Mouse (Mus musculus) monocyte, adult 5-6 weeks (primary cell): ENCODE measurements around the gene Prok2. TPM values are rescaled to one million over a fixed set of nuclear protein-coding genes. Genes with fewer than 3 reads are reported as not detected.

ENCODE experiments used
- ATAC-seq: fragments of 153-309, 156-312 bp; replicated peaks from 2 replicates; pipeline ENCODE4 v1.8.0; 2017; ENCODE audit warnings: mild to moderate bottlenecking; ENCODE audit not compliant: low TSS enrichment, insufficient number of reproducible peaks, severe bottlenecking, poor library complexity, low FRiP score
- total RNA-seq: library from RNA; stranded (forward); fragments of 200-1000, 200-491, 200-594 nt; gene quantifications from 3 replicates; pipeline ENCODE4 v1.2.3, GENCODE M21; 2017

Gene Prok2
- total RNA-seq, result not detected in 3 replicates

DNA sequence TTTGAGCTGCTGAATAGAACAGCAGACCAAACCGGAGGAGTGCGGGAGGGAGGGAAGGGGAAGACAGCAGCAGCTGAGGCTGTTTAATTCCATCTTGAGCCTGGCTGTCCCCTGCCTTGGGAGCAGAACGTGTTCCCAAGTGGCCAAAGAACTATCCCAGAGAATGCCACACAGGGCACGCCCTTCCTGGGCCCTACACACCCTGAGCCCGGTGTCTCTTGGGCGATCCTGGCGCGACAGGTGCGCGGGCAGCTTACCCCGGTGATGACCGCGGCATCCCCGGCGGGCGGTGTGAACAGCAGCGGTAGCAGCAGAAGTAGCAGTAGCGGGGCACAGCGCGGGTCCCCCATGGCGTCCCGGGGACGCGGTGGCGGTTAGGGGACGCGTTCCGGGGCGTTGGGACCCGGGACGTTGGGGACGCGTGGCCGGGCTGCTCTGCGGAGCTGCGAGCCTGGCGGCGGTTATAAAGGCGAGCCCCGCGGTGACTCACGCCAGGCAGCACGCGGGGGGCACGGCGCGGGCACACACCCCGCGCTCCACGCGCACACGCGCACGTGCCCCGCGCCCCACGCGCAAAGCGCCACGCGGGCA is at the start of gene Prok2:
Gene Prok2 (minus strand): TSS at position 422 of the 591 bp plus-strand sequence.
- ATAC-seq, result no peak

GRCm38 (mm10) chr6:99774680-99775079 is 48.5 kb upstream of the Prok2 start:
- ATAC-seq, result 0 out of 2 replicates have a peak, but pooled peaks have one; percentile 50

- ATAC-seq, result no peak
Observed at GRCm38 (mm10) chr6:99768495-99768894, 42.3 kb upstream of the Prok2 start.

- ATAC-seq, result no peak
Observed at GRCm38 (mm10) chr6:99764916-99765315, 38.7 kb upstream of the Prok2 start.

DNA sequence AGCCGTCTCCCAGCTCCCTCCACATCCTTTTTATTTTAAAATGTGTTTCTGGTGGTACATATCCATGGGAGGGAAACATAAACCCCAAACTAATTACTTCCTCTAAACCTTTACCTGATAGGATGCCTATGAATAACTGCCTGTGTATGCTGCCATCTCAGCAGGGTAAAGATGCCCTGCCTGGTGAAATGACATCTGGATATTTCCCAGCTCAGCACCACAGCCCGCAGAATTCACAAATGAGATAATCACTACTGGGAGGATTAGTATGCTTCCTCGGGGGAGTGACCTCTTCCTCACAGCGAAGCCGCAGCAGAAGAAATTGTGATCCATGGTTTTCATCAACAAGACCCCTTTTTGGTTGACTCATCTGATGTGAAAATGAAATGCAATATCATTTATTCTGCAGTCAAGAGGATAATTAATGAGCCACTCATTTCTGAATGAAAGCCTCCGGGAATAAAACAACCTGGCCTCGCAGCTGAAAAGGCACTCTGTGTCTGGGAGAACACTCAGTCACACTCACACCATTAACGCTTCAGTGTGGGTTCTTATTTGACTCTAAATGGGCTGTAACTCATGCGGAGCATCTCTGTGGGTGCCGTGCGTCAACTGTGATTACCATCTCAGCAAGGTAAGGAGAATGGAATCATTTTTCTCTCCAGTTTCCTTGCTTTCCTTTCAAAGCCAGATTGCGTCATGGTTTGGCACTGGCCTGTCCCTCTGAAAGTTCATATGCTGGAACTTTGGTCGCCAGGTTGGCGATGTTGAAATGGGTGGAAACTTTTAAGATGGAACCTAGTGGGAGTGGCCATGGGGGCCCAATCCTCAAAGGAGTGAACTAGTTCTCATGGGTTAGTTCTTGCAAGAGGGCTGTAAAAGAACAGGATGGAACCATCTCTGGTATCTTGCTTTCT is 36.1 kb upstream of the Prok2 start:
- ATAC-seq, result no peak

DNA sequence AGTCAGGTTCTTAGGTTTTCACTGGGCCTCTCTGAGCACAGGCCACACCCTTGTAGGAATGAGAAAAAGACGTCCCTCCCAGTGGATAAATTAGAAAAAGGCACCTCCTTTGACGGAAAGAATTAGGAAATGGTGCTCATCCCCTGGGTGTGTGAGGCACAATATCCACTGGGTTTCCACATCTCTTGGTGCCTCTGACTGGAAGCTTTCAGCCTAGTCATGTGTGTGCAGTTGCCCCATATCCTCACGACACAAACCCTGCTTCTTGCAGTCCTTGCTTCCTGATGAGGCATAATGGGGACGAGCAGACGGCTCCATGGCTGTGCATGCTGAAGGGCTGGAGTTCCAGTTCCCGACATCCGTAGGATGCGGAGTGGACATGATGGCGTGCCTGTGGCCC is 29.9 kb upstream of the Prok2 start:
- ATAC-seq, result no peak

GRCm38 (mm10) chr6:99751308-99751707 is 25.1 kb upstream of the Prok2 start:
- no peak for ATAC-seq

DNA sequence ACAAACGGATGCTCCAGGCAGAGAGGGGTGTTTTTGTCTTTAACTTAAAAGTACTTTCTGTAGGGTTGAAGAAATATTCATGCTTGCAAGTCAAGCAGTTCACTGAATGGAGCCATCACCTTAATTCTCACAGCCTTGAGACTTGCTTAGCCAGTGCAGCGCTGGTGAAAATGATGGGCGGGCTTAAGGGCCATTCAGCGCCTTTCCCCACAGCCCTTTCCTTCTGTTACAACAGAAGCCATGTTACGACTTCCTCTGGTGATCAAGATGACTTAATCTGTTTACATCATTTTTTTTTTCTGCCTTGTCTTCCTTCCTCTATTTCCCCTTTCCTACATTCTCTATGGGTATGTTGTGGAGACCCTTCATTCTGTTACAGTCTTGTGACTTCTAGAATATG is 20.1 kb upstream of the Prok2 start:
- no peak for ATAC-seq

- ATAC-seq, result no peak
Observed at GRCm38 (mm10) chr6:99742866-99743265, 16.7 kb upstream of the Prok2 start.

DNA sequence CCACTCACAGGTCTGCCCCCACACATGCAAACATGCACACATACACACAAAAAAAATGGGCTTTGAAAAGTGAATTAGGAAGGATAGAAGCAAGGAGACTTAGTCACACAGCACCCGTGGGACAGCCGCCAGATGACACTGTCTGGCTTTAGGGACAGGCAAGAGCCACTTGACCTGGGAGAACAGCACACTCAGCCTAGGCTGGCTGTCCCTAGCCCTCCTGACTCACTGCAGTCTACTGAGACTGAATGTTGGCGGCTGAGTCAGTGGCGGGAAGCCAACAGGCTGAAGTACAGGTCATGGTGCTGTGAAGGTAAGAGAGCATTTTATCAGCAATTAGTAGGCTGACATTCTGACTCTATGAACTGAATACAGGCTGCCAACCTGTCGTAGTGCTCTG is 8.5 kb upstream of the Prok2 start:
- no peak for ATAC-seq

- ATAC-seq, result no peak
Observed at GRCm38 (mm10) chr6:99732673-99733072, 6.5 kb upstream of the Prok2 start.

GRCm38 (mm10) chr6:99731926-99732325 is 5.7 kb upstream of the Prok2 start:
- ATAC-seq, result no peak

- ATAC-seq, result no peak
Observed at GRCm38 (mm10) chr6:99729853-99730252, 3.7 kb upstream of the Prok2 start.

DNA sequence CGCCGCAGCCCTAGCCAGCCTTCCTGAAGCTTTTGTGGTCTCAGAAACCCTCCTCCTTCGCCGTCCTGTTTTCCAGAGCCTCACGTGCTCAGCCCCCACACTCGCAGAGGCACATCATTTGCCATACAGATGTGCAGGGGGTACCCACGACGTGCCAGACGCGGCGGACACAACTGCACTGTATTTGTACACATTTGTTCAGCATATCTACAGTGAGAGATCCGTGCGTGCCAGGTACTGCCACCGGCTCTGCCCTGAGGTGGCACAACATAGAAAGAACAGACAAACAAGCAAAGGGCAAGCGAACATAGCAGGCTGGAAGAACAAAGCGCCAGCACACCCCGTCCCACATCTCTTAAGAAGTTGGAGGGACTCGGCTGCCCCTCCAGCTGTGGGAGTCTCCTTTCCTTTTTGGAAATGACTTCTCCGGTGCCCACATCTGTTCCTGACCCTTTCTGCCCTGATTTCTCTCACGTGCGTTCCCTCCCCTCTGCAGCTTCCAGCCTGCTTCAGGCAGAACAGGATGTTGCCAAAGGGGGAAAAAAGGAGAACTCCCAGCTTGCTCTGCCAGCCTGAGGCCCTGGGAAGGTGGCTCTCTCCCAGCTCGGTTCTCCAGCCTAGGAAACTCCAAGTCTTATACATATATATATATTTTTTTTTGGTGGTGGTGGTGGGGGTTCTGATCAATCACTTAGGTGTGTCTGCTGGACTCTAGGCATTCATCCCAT is 548 bp upstream of the Prok2 start:
- no peak for ATAC-seq

DNA sequence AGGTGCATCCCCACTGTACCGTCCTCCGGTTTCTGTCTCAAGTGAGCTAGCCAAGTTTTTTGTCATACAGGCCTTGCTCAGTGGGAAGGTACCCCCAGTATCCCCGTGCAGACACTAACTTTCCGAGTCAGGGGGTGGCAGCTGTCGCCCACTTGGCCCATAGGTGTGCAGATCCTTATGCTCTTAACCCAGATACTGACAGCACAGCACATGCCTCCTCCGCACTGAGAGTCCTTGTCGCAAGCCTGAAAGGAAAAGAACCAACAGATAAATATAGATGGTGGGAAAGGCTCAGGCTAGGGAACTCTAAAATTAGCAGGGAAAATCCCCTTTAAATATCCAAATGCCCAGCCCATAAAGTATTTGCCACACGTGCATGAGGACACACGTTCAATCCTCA is 3.8 kb downstream of the Prok2 start:
- ATAC-seq, result no peak

GRCm38 (mm10) chr6:99721032-99721431 is 5.2 kb downstream of the Prok2 start:
- no peak for ATAC-seq

GRCm38 (mm10) chr6:99715913-99716312 is 10.3 kb downstream of the Prok2 start:
- no peak for ATAC-seq

DNA sequence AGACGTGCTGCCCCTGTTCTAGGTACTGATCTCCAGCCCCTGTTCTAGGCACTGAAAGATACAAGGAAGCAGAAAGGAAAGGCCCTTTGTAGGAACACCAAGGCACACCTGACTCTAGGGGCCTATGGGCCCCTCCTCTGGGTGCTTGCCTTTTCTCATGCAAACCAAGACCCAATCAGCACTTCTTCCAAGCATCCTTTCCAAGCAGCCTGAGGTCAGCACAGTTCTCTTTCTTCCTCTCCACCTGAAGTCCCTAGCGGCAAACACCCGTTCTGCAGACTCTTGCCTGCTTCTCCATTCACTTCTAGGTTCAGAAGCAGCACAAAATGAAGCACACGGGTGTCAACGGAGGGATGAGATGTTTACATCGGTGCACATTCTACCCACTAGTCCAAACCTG is 11.0 kb downstream of the Prok2 start:
- no peak for ATAC-seq

GRCm38 (mm10) chr6:99713256-99713655 is 12.9 kb downstream of the Prok2 start:
- no peak for ATAC-seq
